Mouse (Mus musculus): ENCODE results near the gene Smyd3. TPM values are rescaled to one million over a fixed set of nuclear protein-coding genes. Genes with fewer than 3 reads are reported as not detected.

Gene Smyd3
- total RNA-seq, 2 experiments from 2014 or later: 7.8 TPM

DNA sequence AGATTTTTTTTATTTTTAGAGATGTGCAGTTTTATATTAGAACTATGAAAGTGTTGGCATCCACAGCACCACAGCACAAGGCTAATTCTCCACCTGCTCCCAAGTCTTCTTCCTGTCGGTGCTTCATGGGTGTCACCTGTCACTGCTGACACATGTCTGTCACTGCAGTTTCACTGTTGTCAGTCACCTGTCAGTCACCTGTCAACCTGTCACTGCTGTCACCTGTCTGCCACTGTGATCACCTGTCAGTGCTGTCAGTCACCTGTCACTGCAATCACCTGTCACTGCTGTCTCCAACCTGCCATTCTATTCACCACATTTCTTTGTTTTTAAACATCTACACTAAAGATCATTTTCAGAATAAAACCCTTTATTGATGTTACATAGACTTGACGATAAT lies 279.2 kb downstream of the Smyd3 start:
- no peak for DNase-seq (ENCODE audit: low spot score in 2 of 2)

DNA sequence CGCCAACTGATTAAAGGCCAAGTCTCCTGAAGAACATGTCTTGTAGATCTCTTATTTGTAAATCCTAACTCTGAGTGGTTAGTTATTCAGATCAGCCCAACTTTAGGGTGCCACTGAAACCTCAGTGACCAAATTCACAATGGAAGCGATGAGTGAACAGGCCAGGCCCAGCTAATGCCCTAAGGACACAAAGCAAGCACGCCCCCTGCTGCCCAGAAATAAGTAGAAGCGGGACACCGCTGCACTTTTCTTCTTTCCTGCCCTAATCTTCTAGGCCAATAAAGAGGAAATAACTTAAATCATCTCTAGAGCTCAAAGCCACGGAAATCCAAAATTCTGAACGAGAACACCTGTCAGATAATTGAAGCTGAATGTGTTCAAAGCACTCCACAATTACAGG lies 279.9 kb downstream of the Smyd3 start:
- peak in 1 of 2 experiments; percentile 23 for DNase-seq (ENCODE audit: low spot score in 2 of 2)

DNA sequence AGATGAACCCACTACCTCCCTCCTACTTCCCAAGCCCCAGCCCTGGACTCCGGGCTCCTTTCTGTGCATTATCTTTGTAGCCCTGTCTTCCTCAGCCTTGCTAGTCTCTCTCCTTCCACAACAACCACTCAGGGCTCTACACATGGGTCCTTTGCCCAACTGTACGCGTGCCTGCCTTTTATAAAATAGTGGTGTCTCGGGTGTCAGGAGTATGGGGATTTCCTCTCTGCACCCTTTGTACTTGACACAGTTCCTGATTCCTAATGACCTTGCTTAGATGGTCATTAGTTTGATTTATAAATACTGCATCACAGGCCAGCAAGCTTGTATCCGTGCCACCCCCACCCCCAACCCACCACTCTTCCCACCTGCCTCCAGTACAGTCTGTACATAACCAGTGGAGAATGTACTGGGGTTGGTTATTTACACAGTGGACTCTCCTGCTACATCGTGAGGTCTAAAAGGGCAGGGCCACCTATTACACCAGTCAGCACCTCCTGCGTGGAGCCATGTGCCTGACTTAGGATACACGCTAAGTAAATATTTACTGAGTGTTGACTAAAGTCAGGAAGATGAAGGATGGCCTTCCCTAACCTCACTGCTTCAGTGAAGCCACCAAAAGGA lies 281.5 kb downstream of the Smyd3 start:
- no peak for DNase-seq (ENCODE audit: low spot score in 2 of 2)

DNA sequence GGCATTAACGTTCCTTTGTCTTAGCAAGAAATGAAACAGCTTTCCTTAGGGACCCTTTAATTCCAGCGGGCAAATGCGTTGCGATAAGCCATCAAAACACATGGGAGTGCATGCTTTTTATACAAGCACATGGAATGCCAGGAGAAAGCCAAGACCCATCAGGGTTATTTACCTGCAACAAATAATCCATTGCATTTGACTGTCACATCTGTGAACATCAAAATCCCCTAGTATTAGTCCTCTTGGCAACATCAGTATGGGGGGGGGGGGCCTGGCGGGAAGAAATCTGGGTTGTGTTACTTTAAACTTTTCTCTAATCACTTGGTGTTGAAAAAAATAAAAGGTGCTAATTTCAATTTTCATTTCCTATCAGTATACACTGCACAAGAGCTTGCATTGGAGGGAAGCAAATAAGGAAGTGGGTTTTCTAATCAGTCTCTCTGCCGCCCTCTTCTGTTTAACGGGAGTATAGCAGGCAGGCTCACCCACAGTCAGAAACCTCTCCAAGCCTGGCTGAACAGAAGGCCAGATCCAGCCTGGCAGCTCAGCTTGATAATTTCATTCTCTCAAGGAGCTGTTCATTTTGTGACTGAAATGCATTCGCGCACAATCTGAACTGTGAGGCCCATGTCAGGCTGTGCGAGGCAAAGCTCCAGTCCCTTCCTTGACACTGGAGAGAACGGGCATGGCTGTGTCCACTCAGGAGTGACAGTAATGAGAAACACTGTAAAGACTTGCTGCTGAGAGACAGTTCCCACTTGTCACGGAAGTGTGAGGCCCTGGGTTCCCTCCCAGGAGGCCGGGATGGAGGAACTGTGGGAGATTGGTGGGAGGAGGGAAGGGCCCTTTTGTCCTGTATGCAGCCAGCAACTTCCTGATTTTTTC lies 285.8 kb downstream of the Smyd3 start:
- peak; percentile 28 to 53 for DNase-seq (ENCODE audit: low spot score in 2 of 2)

DNA sequence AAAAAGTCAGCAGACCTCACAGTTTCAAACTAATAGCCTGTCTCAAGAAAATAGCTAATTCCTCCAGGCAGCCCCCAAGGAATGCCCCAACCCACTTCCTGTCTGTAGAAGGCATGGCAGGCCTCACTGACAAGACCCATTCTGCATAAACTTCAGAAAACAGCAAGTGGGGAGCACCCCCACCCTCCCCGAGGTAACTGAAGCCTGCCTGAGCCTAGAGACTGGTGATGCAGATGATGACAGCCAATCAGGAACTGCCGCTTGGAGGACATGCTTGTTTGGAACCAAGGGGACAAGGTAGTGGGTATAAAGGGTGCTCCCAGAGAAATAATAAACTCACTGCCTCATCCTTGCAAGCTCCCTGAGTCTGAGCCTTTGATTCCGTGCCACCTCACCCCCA lies 288.3 kb downstream of the Smyd3 start:
- DNase-seq (ENCODE audit: low spot score in 2 of 2): no peak

DNA sequence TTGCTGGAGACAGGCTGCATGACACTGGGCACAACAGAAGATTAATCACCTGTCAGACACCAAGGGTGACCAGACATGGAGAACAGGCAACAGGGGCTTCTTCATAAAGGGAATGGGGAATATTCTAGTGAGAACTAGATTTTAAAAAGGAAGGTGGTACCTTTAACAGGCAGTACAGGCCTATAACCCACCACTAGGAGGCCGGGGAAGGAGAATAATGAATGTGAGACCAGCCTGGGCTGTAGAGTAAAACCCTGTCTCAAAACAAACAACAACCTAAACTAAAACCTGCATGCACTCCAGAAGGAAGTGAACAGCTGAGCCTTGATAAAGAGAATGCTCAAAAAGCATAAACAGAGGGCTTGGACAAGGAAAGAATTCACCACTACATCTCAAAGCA lies 297.6 kb downstream of the Smyd3 start:
- no peak for DNase-seq (ENCODE audit: low spot score in 2 of 2)

DNA sequence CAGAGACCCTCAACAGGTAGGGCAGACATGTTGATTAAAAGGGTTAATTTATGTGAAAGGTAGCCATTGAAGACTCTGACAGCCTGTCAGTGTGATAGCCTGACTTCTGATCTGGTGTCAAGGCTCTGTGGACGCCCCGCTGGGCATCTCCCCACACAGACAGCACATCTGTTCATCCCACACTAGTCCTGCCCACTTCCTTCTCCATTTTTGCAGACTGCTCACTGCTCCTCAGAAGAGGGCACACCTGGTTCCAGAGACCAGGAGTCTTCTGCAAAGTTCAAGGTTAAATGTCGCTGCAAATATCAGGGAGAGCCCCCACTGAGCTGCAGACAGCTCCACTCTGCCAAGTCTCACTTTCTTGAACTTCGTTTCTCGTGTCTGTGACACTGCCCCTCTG lies 299.8 kb downstream of the Smyd3 start:
- no peak for DNase-seq (ENCODE audit: low spot score in 2 of 2)

DNA sequence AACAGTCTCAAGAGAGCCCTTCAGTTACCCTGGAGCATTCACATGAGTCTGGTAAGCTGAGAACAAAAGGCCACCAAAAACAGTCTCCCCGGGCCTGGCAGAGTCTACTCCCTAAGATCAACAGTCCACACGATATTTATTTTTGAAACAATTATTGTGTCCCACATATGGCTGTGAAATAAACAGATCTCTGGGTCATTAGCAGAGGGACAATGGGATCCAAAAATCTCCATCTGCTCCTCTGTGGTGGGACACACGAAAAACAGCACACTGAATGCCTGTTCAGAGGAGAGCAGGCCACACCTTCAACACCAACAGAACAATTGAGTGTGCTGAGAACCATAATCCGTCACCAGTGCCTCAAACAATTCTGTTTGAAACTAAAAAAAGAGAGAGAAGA lies 300.8 kb downstream of the Smyd3 start:
- DNase-seq (ENCODE audit: low spot score in 2 of 2): no peak

DNA sequence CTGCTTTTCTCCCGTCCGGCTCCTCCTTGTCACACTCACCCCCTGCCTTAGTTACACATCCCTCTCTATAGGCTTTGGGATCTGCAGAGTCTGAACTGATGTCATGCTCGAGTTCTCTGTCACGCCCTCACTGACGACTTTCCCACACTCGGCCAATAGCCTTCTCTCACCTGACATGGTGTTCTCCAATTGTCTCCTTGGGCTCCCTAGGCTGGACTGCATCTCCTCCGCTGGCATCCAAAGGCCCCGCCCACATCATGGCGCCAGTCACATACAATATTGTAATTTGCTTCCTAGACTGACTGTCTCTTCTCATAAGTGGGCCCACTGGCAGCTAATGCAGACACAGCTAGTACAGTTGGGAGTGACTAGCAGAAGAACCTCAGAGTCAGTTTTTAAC lies 304.5 kb downstream of the Smyd3 start:
- DNase-seq (ENCODE audit: low spot score in 2 of 2): no peak

DNA sequence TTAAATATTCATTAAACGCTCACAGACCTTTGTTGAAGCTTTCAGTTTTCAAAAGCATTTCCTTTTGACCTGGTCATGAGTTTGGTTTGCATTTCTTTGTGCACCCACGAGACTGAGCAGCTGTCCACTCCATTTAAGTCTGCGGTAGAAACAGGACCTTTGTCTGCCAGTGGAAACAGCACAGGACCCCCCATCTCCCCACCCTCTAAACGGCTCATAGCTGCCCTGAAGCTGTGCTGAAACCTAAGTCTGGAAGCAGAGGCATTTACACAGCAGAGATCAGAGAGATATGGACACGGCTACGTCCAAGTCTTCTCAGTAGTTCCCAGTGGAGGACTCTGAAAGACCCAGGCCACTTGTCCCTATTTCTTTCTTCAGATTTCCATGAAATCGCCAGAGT lies 305.5 kb downstream of the Smyd3 start:
- no peak for DNase-seq (ENCODE audit: low spot score in 2 of 2)

DNA sequence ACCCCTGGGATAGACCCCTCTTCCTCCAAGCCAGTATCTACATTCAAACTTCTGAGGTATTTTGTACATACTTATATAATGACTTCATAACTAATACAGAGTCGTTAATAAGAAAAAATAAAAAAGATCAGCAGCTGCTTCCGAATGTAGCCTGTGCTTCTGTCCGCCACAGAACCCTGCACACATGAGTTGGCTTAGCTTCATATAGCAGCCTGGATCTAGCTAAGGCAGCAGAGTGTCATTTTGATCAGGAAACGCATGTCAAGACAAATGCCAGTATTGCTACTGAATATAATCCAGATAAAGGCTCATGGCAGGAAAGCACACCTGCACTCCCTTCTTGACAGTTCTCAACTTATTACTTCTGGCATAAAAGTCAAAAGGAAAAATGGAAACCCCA lies 306.5 kb downstream of the Smyd3 start:
- DNase-seq (ENCODE audit: low spot score in 2 of 2): no peak

DNA sequence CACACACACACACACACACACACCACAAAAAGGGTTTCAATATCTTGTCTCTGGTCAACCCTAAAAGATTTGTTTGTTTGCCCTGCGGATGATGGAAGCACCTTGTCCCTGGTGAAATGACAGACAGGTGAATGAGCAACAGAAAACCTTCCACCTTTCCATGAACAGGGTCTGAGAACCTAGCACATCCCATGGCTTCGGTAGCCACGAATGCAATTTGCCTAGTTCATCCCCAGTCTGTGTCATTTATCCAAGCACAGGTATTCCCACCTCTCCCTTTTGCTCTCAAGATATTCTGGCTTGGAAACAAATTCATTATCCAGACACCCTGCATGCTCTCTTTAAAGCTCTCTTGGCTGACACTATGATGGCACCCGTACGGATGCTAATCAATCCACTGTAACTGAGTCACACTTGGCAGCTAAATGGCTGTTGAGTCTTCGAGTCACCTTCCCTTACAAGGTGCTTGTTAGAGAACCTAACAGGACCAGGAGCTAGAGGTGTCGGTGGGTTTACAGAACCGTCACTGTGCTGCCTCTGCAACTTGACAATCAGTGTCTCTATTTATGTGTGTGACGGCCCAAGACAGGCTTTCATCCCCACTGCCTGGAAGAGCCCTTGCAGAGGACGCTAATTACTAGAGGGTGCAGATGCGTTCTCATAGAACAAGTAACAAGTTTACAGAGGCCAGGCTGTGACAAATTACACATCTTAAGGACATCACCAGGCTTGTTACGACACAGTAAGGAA lies 309.8 kb downstream of the Smyd3 start:
- no peak for DNase-seq (ENCODE audit: low spot score in 2 of 2)

DNA sequence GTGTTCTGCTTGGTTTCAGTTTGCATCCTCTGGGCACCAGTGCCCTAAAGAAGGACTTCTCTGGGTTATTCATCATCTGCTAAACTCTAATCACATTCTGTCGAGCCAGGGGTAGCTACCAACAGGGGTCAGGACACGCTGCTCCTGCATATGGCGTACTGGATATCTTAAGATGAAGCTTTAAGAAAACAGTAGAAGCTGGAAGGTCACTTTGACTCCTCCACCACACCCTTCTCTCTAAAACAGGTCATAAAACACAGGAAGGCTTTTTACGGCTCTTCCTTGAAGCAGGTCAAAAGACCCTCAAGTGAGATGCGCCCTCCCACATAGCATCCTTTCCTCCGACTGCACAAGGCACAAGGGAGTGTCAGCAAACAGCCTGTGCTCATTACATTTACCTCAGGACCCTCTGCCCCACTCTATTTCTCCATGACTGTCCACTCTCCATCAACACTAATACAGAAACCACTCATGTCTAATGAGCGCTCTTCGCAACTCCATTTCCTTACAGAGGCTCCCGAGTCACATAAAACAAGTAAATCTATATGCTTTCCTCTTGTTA lies 310.6 kb downstream of the Smyd3 start:
- no peak for DNase-seq (ENCODE audit: low spot score in 2 of 2)

DNA sequence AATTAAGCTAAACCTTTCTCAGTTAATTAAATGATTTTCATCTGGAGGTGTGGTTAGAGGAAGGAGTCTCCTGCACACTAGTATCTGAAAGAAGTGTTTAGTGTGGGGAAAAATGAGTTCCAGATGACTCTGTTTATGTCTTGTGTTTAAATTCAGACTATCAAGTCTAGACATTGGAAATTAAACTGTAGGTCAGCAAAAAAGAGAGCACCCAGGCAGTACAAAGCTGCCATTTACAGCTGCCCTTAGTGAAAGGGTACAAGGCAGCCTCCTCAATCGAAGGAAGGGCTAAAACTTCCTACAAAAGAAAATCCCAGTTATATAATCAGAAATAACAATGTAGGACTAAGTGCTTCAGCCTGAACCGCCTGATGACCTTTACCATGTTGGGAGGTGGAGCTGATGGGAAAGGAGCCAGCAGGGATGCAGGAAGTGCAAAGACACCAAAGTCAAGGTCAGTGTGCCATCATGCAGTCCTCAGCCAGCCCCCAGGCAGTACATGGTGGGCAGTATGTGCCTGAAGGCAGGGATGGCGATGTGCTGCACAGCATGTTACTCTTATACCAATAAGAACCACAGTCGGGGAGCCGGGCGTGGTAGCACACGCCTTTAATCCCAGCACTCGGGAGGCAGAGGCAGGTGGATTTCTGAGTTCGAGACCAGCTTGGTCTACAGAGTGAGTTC lies 319.2 kb downstream of the Smyd3 start:
- DNase-seq (ENCODE audit: low spot score in 2 of 2): no peak

DNA sequence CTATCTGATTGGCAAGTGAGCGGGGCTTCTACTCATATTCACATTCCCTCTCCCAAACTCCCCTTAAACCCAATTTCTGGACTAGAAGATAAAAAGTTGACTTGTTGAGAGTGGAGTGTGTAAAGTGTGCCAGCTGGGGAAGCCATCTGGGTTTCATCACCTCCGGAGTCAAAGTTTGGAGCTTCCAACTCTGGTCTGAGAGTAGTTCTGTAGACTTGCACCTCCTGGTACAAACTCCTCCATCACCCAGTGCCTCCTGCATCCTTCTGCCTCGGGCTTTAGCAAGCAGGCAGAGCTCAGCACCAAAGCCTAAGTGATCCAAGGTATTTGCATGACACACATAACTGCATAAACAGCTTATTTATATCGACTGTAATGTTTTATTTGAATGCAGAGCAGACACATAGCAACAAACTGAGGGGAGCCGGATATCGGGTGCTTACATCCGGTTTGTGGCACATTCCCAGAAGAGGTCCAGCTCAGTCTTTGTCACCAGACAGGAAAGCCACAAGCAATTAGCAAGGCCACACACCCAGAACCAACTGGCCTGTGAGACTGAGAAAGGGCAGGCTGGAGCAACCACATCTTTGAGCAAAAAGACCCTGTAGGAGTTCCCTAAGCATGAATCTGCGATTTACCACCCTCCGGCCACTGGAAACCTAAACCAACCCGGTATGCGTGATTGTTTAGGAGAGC lies 319.9 kb downstream of the Smyd3 start:
- DNase-seq (ENCODE audit: low spot score in 2 of 2): no peak

DNA sequence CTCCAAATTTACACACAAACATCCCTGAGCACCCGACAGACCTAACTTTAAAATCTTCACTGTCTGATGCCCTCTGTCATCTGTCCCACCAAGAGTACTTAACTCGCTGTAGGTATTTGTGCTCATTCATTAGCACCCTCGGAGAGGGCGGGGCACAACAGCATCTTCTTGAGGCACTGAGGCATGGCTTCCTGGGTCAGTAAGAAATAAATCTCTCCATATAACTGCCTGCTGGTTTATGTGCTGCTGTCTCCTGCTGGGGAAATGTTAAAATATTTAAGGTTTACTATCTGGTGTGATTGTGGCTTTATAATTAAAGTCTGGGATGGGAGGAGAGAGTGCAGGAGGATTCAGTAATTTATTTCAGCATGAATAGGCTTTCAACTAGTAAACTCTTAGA lies 320.7 kb downstream of the Smyd3 start:
- DNase-seq (ENCODE audit: low spot score in 2 of 2): no peak

DNA sequence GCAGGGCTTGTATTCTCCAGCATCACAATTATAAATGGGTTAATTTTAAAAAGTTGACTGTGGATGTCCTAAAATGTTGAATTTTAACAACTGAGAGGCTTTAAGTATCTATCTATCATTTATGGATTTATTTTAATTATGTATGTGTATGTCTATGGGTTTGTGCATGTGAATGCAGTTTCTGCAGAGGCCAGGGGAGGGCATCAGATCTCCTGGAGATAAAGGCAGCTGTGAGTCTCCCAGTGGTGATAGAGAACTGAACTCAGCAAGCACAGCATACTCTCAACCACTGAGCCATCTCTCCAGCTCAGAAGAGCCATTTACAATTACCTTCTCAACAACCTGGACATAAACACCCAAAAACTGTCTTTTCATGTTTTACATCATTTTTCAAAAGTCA lies 321.4 kb downstream of the Smyd3 start:
- DNase-seq (ENCODE audit: low spot score in 2 of 2): no peak

DNA sequence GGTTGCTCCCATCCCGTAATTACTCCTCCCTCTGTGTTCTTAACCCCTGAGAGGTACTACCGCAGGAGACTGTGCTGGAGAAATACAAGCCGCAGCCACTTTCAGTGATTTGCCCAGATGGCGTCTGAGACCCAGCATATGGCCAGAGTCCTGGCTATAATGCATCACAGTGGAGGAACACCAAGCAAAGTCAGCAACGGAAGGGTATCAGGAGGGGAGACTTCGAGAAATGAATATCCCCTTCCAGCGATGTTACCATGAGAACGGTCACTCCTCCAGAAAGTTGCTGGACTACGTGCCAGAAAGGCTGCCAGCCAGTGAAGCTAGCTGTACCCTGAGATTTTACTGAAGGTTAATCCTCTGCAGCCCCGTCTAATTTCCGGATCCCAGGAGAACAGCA lies 325.1 kb downstream of the Smyd3 start:
- no peak for DNase-seq (ENCODE audit: low spot score in 2 of 2)

DNA sequence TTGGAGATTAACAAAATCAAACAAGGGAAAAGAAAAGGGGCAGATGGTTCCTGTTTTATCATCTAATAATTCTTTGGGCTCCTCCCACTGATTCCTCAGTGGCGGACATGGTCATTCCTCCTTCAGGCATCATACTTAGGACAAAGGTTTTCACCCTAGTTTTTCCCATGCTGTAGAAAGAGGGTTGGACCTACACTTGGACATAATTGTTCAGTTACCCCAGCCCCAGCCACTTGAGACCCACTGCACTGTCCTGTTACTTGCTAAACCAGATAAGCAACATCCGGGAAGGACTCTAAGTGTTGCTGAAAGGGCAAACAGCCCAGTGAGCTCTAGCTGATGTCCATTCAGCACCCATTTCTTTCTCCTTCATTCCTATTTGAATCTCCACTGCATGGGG lies 327.0 kb downstream of the Smyd3 start:
- no peak for DNase-seq (ENCODE audit: low spot score in 2 of 2)

DNA sequence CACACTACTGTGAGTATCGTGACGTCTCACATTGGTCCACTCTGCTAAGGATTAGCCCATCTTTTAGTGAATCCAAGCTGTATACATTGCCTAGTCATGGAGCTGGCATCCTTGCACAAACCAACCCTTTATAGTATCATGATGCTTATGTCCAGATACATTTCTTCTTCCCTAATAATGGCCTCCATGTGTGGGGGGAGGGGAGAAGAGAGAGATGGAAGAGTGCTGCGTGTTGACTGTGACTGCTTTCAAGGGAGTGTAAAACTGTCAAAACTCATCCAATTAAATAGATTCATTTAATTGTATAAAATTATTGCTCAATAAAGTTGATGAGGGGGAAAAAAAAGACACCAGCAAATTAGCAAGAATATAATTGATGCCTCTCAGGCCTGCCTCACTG lies 330.7 kb downstream of the Smyd3 start:
- DNase-seq (ENCODE audit: low spot score in 2 of 2): no peak

DNA sequence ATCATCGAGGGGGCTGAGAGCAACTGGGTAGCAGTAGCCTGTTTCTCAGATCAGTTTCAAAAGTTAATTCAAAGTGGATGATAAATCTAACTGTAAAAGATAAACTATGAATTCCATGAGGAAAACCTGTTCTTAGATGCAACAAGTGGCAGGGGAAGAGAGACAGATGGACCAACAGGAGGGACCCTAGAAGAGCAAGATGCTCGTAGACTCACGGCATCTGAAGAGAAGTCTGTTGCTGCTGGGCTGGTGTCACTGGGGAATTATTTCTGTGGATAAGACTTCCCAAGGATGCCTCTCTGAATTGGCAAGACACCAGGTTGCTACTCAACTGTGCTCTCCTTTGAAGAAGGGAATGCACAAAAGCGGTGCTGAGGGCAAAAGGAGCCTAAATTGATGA lies 333.2 kb downstream of the Smyd3 start:
- no peak for DNase-seq (ENCODE audit: low spot score in 2 of 2)
